Mouse (Mus musculus) midbrain, postnatal 0 days (tissue): Measurements from ENCODE around the gene Mad2l2. TPM values are rescaled to one million over a fixed set of nuclear protein-coding genes. Genes with fewer than 3 reads are reported as not detected.

Experiments
- ATAC-seq: fragments of 200-750 bp; cut with Nextera tagmentation; 2 replicates; pipeline ENCODE4 v1.8.0; 2017; ENCODE audit warnings: moderate number of reproducible peaks, mild to moderate bottlenecking, moderate TSS enrichment, moderate library complexity; ENCODE audit not compliant: low FRiP score
- DNase-seq: peaks from one replicate; pipeline ENCODE4 v3.0.0-alpha.2; 2015; ENCODE audit warnings: low spot score
- H3K27ac ChIP-seq: fragments of 300-500 bp; sonication (generic); 2 replicates; pipeline ENCODE4 v1.5.1; 2014; ENCODE audit warnings: low read depth, mild to moderate bottlenecking, low read length, mixed read lengths
- H3K27me3 ChIP-seq: fragments of 300-500 bp; sonication (generic); 2 replicates; pipeline ENCODE4 v1.6.1; 2014; ENCODE audit warnings: low read length, control low read depth, mixed read lengths; ENCODE audit not compliant: insufficient read depth
- H3K36me3 ChIP-seq: fragments of 300-500 bp; sonication (generic); 2 replicates; pipeline ENCODE4 v1.6.1; 2014; ENCODE audit warnings: low read length, control low read depth, mixed read lengths; ENCODE audit not compliant: insufficient read depth
- H3K4me1 ChIP-seq: fragments of 300-500 bp; sonication (generic); 2 replicates; pipeline ENCODE4 v1.6.1; 2014; ENCODE audit warnings: mild to moderate bottlenecking, control low read depth, antibody characterized with exemption, low read length, mixed read lengths; ENCODE audit not compliant: insufficient read depth
- H3K4me2 ChIP-seq: fragments of 300-500 bp; sonication (generic); 2 replicates; pipeline ENCODE4 v1.6.1; 2014; ENCODE audit warnings: low read depth, mild to moderate bottlenecking, low read length, mixed read lengths; ENCODE audit not compliant: poor library complexity, severe bottlenecking
- H3K4me3 ChIP-seq: fragments of 300-500 bp; sonication (generic); 2 replicates; pipeline ENCODE4 v1.5.1; 2014; ENCODE audit warnings: low read depth, mild to moderate bottlenecking, low read length, moderate library complexity
- H3K9ac ChIP-seq: fragments of 300-500 bp; sonication (generic); replicated peaks from 2 replicates; pipeline ENCODE4 v1.6.1; 2014; ENCODE audit warnings: mild to moderate bottlenecking, low read length, moderate library complexity, mixed read lengths; ENCODE audit not compliant: poor library complexity, severe bottlenecking
- H3K9me3 ChIP-seq: fragments of 300-500 bp; sonication (generic); 2 replicates; pipeline ENCODE4 v1.6.1; 2016; ENCODE audit warnings: low read length, control low read depth
- CTCF ChIP-seq: IDR thresholded peaks from 2 replicates; pipeline ENCODE4 v1.5.1; 2016; ENCODE audit warnings: antibody characterized with exemption, mild to moderate bottlenecking
- WGBS: fragments of 180-500 bp; shearing (Covaris S2); extraction: QIAGEN DNeasy Blood & Tissue Kit; methylation state at CpG from one replicate; pipeline ENCODE4 v1.1.7; 2014; 5-methylcytosine and 5-hydroxymethylcytosine counted together
- polyA plus RNA-seq: library from polyadenylated mRNA; unstranded; fragments of >200 nt; fragmentation: Nextera tagmentation; extraction: Ambion mirVana; gene quantifications from 2 replicates; pipeline ENCODE4 v1.2.1, GENCODE M21; 2015
- total RNA-seq: library from RNA; depleted of rRNA; stranded (reverse); fragments of >200 nt; gene quantifications from 2 replicates; pipeline ENCODE4 v1.2.3, GENCODE M21; 2014

The Mad2l2 gene
- total and polyA plus RNA-seq, 2 experiments from 2014 or later = 51.7 to 89.1 TPM

- 0 out of 2 replicates have a peak, but pooled peaks cover 2% of the 10 kb centered on the region for H3K36me3 ChIP-seq
- no peak overlapping the region for H3K27ac ChIP-seq
- H3K4me2 ChIP-seq = no peak overlapping the region
- no peaks in the 10 kb centered on the region for H3K9me3 ChIP-seq
- no peak overlapping the region for H3K9ac ChIP-seq
- no peak overlapping the region for H3K4me3 ChIP-seq
- H3K4me1 ChIP-seq = no peaks in the 10 kb centered on the region
- DNase-seq (no peak), ATAC-seq (no peak)
- WGBS = 89% methylated on average over 3 of the region's 3 CpGs
- TF ChIP-seq CTCF = no peak
- no peaks in the 10 kb centered on the region for H3K27me3 ChIP-seq
Measured at GRCm38 (mm10) chr4:148098666-148099065, 31.5 kb upstream of the Mad2l2 start.

GRCm38 (mm10) chr4:148101801-148102527 is 28.2 kb upstream of the Mad2l2 start:
- Histone ChIP-seq H3K4me3 (no peak overlapping the region), H3K4me1 (no peaks in the 10 kb centered on the region), H3K9me3 (no peaks in the 10 kb centered on the region), H3K27me3 (no peaks in the 10 kb centered on the region), H3K9ac (peak overlapping the region; percentile 15; the same call in 1 of the 2 replicates), H3K27ac (peak overlapping the region; percentile 48; the same call in 1 of the 2 replicates), H3K4me2 (peak overlapping the region; percentile 32), H3K36me3 (peaks cover 2% of the 10 kb centered on the region; the same call in 1 of the 2 replicates)
- ATAC-seq = peak; percentile 90
- WGBS = 21% methylated on average over 29 of the region's 29 CpGs
- peak; percentile 78 for DNase-seq
- peak; percentile 78 for TF ChIP-seq CTCF

GRCm38 (mm10) chr4:148104146-148104545 is 26.0 kb upstream of the Mad2l2 start:
- DNase-seq = no peak
- Histone ChIP-seq H3K27ac (no peak overlapping the region), H3K36me3 (peaks cover 11% of the 10 kb centered on the region), H3K4me3 (no peak overlapping the region), H3K9me3 (no peaks in the 10 kb centered on the region), H3K9ac (no peak overlapping the region), H3K4me2 (no peak overlapping the region), H3K27me3 (no peaks in the 10 kb centered on the region), H3K4me1 (no peaks in the 10 kb centered on the region)
- WGBS = 91% methylated on average over 3 of the region's 3 CpGs
- TF ChIP-seq CTCF = no peak
- ATAC-seq = no peak

- H3K4me3 ChIP-seq = no peak overlapping the region
- H3K9me3 ChIP-seq = no peaks in the 10 kb centered on the region
- H3K4me2 ChIP-seq = no peak overlapping the region
- no peak overlapping the region for H3K27ac ChIP-seq
- H3K4me1 ChIP-seq = no peaks in the 10 kb centered on the region
- peaks cover 12% of the 10 kb centered on the region for H3K36me3 ChIP-seq
- DNase-seq (peak; percentile 65), ATAC-seq (peak; percentile 28)
- H3K27me3 ChIP-seq = no peaks in the 10 kb centered on the region
- 0 out of 2 replicates have a peak overlapping the region, but pooled peaks have one; percentile 29 for H3K9ac ChIP-seq
- 71% methylated on average over 22 of the region's 22 CpGs for WGBS
- no peak for TF ChIP-seq CTCF
Measured at GRCm38 (mm10) chr4:148107621-148108291, 22.4 kb upstream of the Mad2l2 start.

GRCm38 (mm10) chr4:148108565-148109100 is 21.6 kb upstream of the Mad2l2 start:
- Histone ChIP-seq H3K27me3 (no peaks in the 10 kb centered on the region), H3K27ac (no peak overlapping the region), H3K4me3 (no peak overlapping the region), H3K4me2 (no peak overlapping the region), H3K9me3 (no peaks in the 10 kb centered on the region), H3K4me1 (no peaks in the 10 kb centered on the region), H3K9ac (no peak overlapping the region), H3K36me3 (peaks cover 15% of the 10 kb centered on the region)
- no peak for TF ChIP-seq CTCF
- 67% methylated on average over 7 of the region's 7 CpGs for WGBS
- DNase-seq (no peak), ATAC-seq (no peak)

- DNase-seq (no peak), ATAC-seq (no peak)
- no peaks in the 10 kb centered on the region for H3K27me3 ChIP-seq
- H3K4me1 ChIP-seq = no peaks in the 10 kb centered on the region
- TF ChIP-seq CTCF = no peak
- 83% methylated on average over 5 of the region's 5 CpGs for WGBS
- no peaks in the 10 kb centered on the region for H3K9me3 ChIP-seq
- H3K4me3 ChIP-seq = no peak overlapping the region
- H3K4me2 ChIP-seq = no peak overlapping the region
- no peak overlapping the region for H3K9ac ChIP-seq
- peaks cover 15% of the 10 kb centered on the region for H3K36me3 ChIP-seq
- no peak overlapping the region for H3K27ac ChIP-seq
Measured at GRCm38 (mm10) chr4:148109215-148109614, 21.0 kb upstream of the Mad2l2 start.
